Comparison of ENCODE assay signal across 9 mouse cellular contexts in genomic region chr8:84783919-84784581, GRCm38 (mm10). TPM values are rescaled to one million over a fixed set of nuclear protein-coding genes. Genes with fewer than 3 reads are reported as not detected.
DNase-seq lines count a peak whose midpoint lies in the region; ATAC-seq and TF ChIP-seq lines count a peak whose summit lies in the region.
"Had no signal": no experiment of that assay in that cellular context is flagged by ENCODE, and none has a peak within 500 bp of the region (broad histone marks: within the 10 kb centered on the region; RNA-seq: fewer than 3 reads in every experiment).

No protein-coding gene starts in this region.

- no peaks in the 10 kb centered on the region for H3K9me3 ChIP-seq in forebrain, postnatal 0 days (ENCODE audit: low read length)
- no peaks in the 10 kb centered on the region for H3K9me3 ChIP-seq in limb, embryonic 11.5 days (ENCODE audit: control insufficient read depth, low read length)
- no peaks in the 10 kb centered on the region for H3K9me3 ChIP-seq in stomach, embryonic 15.5 days

- H3K4me1 ChIP-seq in forebrain, postnatal 0 days (ENCODE audit: insufficient read depth): peaks cover 45% of the 10 kb centered on the region
- H3K4me1 ChIP-seq in limb, embryonic 11.5 days (ENCODE audit: control insufficient read depth, insufficient read depth, low read length): peaks cover 42% of the 10 kb centered on the region
- H3K4me1 ChIP-seq in stomach, embryonic 15.5 days: peaks cover 49% of the 10 kb centered on the region

- H3K36me3 ChIP-seq in forebrain, postnatal 0 days (ENCODE audit: insufficient read depth): no peaks in the 10 kb centered on the region
- no peaks in the 10 kb centered on the region for H3K36me3 ChIP-seq in limb, embryonic 11.5 days (ENCODE audit: control insufficient read depth, insufficient read depth, low read length)
- H3K36me3 ChIP-seq in stomach, embryonic 15.5 days: no peaks in the 10 kb centered on the region

- 9% methylated on average over 33 of the region's 33 CpGs for WGBS in forebrain, postnatal 0 days
- WGBS in limb, embryonic 11.5 days: under 1% methylated on average over 33 of the region's 33 CpGs
- WGBS in stomach, embryonic 15.5 days: 14% methylated on average over 33 of the region's 33 CpGs

- no peak for ATAC-seq in forebrain, postnatal 0 days
- ATAC-seq in limb, embryonic 11.5 days (ENCODE audit: insufficient number of reproducible peaks, low FRiP score, low TSS enrichment, low read depth): no peak
- ATAC-seq in stomach, embryonic 15.5 days (ENCODE audit: insufficient read depth, low FRiP score, low read depth): no peak
- ATAC-seq: Patski had no signal

- peak overlapping the region; percentile 57 for H3K4me2 ChIP-seq in forebrain, postnatal 0 days (ENCODE audit: low read depth)
- H3K4me2 ChIP-seq in limb, embryonic 11.5 days (ENCODE audit: low read depth, severe bottlenecking): peak overlapping the region; percentile 10; the same call in 1 of the 2 replicates
- H3K4me2 ChIP-seq in stomach, embryonic 15.5 days: peak overlapping the region; percentile 33

- peak; percentile 53 to 58 for DNase-seq in gastrocnemius, postnatal 36 days
- no peak for DNase-seq in gastrocnemius, adult 8-10 months (ENCODE audit: low spot score in 2 of 2)
- peak; percentile 45 for DNase-seq in adrenal gland, postnatal 25 days
- DNase-seq in forebrain, postnatal 0 days: no peak
- peak; percentile 56 for DNase-seq in limb, embryonic 11.5 days (ENCODE audit: low spot score)
- DNase-seq in right cerebral cortex, adult 2 months (ENCODE audit: low spot score in 2 of 2): no peak
- DNase-seq in spleen, adult 18-20 months: no peak

- TF ChIP-seq CTCF in forebrain, postnatal 0 days (IDR thresholded peaks at IDR 0.05; ENCODE audit: low read depth): no peak

- peak overlapping the region; percentile 95 for H3K27ac ChIP-seq in forebrain, postnatal 0 days (ENCODE audit: low read depth, low read length)
- no peak overlapping the region for H3K27ac ChIP-seq in limb, embryonic 11.5 days (replicated peaks; ENCODE audit: low read depth, low read length)
- H3K27ac ChIP-seq in stomach, embryonic 15.5 days: no peak overlapping the region

- no peaks in the 10 kb centered on the region; the same call in 1 of the 2 replicates for H3K27me3 ChIP-seq in forebrain, postnatal 0 days (ENCODE audit: insufficient read depth, low read length)
- peaks cover 89% of the 10 kb centered on the region for H3K27me3 ChIP-seq in limb, embryonic 11.5 days (ENCODE audit: control insufficient read depth, insufficient read depth, low read length)
- H3K27me3 ChIP-seq in stomach, embryonic 15.5 days (replicated peaks): peaks cover 80% of the 10 kb centered on the region
- H3K27me3 ChIP-seq: Patski had no signal

- H3K9ac ChIP-seq in forebrain, postnatal 0 days: peak overlapping the region; percentile 70
- 0 out of 2 replicates have a peak overlapping the region, but pooled peaks have one; percentile 13 for H3K9ac ChIP-seq in limb, embryonic 11.5 days (ENCODE audit: low read length)
- no peak overlapping the region for H3K9ac ChIP-seq in stomach, embryonic 15.5 days

- intact Hi-C loops in gastrocnemius, postnatal 36 days (cut with DNase I): no loop called here

- H3K4me3 ChIP-seq in forebrain, postnatal 0 days (ENCODE audit: low read depth, low read length): peak overlapping the region; percentile 19
- H3K4me3 ChIP-seq in limb, embryonic 11.5 days (ENCODE audit: low read depth, low read length): no peak overlapping the region
- H3K4me3 ChIP-seq in stomach, embryonic 15.5 days (replicated peaks): peak overlapping the region; percentile 11

RNA-seq across cellular contexts. Expression of gene Nfix, which starts 16.1 kb away (rescaled TPM):
- 100 to 1,000 TPM; 433 to 510 TPM for total RNA-seq in gastrocnemius, postnatal 36 days (2021)
- total RNA-seq in gastrocnemius, adult 8-10 months (2022): 100 to 1,000 TPM; 507 to 604 (median 532) TPM
- 87.7 and 111 TPM in 2 replicates for total RNA-seq in adrenal gland, postnatal 25 days (2021)
- total RNA-seq in forebrain, postnatal 0 days (2014; rRNA removed): 111 and 116 TPM in 2 replicates
- polyA plus RNA-seq in forebrain, postnatal 0 days (2015; fragmentation: Nextera tagmentation; extraction: Ambion mirVana): 347 and 376 TPM in 2 replicates
- polyA plus RNA-seq in limb, embryonic 11.5 days (2014; fragmentation: Nextera tagmentation; extraction: Ambion mirVana): 4.6 TPM in 2 replicates
- 28.7 and 29.3 TPM in 2 replicates for polyA plus RNA-seq in stomach, embryonic 15.5 days (2015; fragmentation: Nextera tagmentation; extraction: Ambion mirVana)

RNA-seq across cellular contexts. Expression of gene Dand5, which starts 38.6 kb away (rescaled TPM):
- total RNA-seq in gastrocnemius, postnatal 36 days (2021): 1 to 10 TPM; 8.3 to 9.9 TPM
- total RNA-seq in gastrocnemius, adult 8-10 months (2022): 10 to 100 TPM in 3 of 4 experiments, 1 to 10 TPM in 1; 7.8 to 12.9 (median 12.2) TPM
- total RNA-seq in adrenal gland, postnatal 25 days (2021): 11.2 and 11.6 TPM in 2 replicates
- total RNA-seq in forebrain, postnatal 0 days (2014; rRNA removed): 4.7 and 6.9 TPM in 2 replicates
- 8.2 and 10.0 TPM in 2 replicates for polyA plus RNA-seq in forebrain, postnatal 0 days (2015; fragmentation: Nextera tagmentation; extraction: Ambion mirVana)
- polyA plus RNA-seq in limb, embryonic 11.5 days (2014; fragmentation: Nextera tagmentation; extraction: Ambion mirVana): 3.6 and 3.9 TPM in 2 replicates
- polyA plus RNA-seq in stomach, embryonic 15.5 days (2015; fragmentation: Nextera tagmentation; extraction: Ambion mirVana): 6.3 and 6.9 TPM in 2 replicates

RNA-seq across cellular contexts. Expression of gene Gadd45gip1, which starts 47.3 kb away (rescaled TPM):
- total RNA-seq in gastrocnemius, postnatal 36 days (2021): 10 to 100 TPM; 17.7 to 23.0 TPM
- total RNA-seq in gastrocnemius, adult 8-10 months (2022): 10 to 100 TPM; 18.6 to 23.2 (median 20.8) TPM
- 55.1 and 59.9 TPM in 2 replicates for total RNA-seq in adrenal gland, postnatal 25 days (2021)
- 24.7 and 28.7 TPM in 2 replicates for total RNA-seq in forebrain, postnatal 0 days (2014; rRNA removed)
- 36.7 and 40.8 TPM in 2 replicates for polyA plus RNA-seq in forebrain, postnatal 0 days (2015; fragmentation: Nextera tagmentation; extraction: Ambion mirVana)
- polyA plus RNA-seq in limb, embryonic 11.5 days (2014; fragmentation: Nextera tagmentation; extraction: Ambion mirVana): 45.0 and 46.7 TPM in 2 replicates
- polyA plus RNA-seq in stomach, embryonic 15.5 days (2015; fragmentation: Nextera tagmentation; extraction: Ambion mirVana): 52.7 and 54.5 TPM in 2 replicates

RNA-seq across cellular contexts. Expression of gene Rad23a, which starts 56.4 kb away (rescaled TPM):
- 100 to 1,000 TPM; 136 to 151 TPM for total RNA-seq in gastrocnemius, postnatal 36 days (2021)
- total RNA-seq in gastrocnemius, adult 8-10 months (2022): 100 to 1,000 TPM; 168 to 185 (median 180) TPM
- 116 and 120 TPM in 2 replicates for total RNA-seq in adrenal gland, postnatal 25 days (2021)
- total RNA-seq in forebrain, postnatal 0 days (2014; rRNA removed): 32.2 and 55.3 TPM in 2 replicates
- polyA plus RNA-seq in forebrain, postnatal 0 days (2015; fragmentation: Nextera tagmentation; extraction: Ambion mirVana): 63.5 and 77.4 TPM in 2 replicates
- polyA plus RNA-seq in limb, embryonic 11.5 days (2014; fragmentation: Nextera tagmentation; extraction: Ambion mirVana): 93.1 and 93.4 TPM in 2 replicates
- polyA plus RNA-seq in stomach, embryonic 15.5 days (2015; fragmentation: Nextera tagmentation; extraction: Ambion mirVana): 115 and 130 TPM in 2 replicates

Comparison
In these comparisons a context has a peak if more than half of its experiments do, and no peak if none do; other contexts are left out.
1. DNase-seq: peak in gastrocnemius, postnatal 36 days (2 of 2), adrenal gland, postnatal 25 days (single experiment) and limb, embryonic 11.5 days (single experiment); none in gastrocnemius, adult 8-10 months (0 of 2), forebrain, postnatal 0 days (single experiment), right cerebral cortex, adult 2 months (0 of 2) and spleen, adult 18-20 months (0 of 2).
2. Peak in every context shown above with its lines, with median percentiles within 50 percentile points of each other: H3K4me2 ChIP-seq.